Mouse (Mus musculus) T-helper 1 cell (primary cell): ENCODE results near the gene 4930558K02Rik.

Experiments used
- in situ Hi-C: fragments of 300-600 bp; cut with MboI, MseI; formaldehyde crosslinking; loops from one replicate; pipeline ENCODE4 v1.15.1; 2025; ENCODE audit warnings: high pct_unique_total_duplicates

4930558K02Rik gene

DNA sequence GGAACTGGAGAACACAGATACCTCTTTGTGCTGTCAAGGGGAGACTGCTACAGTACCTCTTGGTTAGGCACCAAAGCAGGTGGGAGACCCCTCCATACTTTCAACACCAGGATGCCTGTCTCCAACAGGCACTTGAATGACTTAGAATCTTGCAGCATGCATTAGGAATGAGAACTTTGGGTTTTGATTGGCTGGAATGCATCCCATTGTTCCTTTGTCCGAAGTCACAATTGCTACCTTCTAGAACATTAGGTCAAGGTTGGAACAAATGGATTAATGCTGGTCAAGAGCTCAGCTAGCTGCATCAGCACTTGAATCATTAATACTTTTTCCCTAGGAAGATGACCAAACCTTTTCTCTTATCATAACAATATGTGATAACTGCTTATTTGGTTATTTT is at the start of gene 4930558K02Rik:
4930558K02Rik (minus strand) TSS at position 101 of the 400 bp plus-strand sequence.
- in situ Hi-C loops: loop anchor here (10.0 kb wide), 1 partner anchor 585 kb away; the partner anchor contains the start of gene Tnfsf4

DNA sequence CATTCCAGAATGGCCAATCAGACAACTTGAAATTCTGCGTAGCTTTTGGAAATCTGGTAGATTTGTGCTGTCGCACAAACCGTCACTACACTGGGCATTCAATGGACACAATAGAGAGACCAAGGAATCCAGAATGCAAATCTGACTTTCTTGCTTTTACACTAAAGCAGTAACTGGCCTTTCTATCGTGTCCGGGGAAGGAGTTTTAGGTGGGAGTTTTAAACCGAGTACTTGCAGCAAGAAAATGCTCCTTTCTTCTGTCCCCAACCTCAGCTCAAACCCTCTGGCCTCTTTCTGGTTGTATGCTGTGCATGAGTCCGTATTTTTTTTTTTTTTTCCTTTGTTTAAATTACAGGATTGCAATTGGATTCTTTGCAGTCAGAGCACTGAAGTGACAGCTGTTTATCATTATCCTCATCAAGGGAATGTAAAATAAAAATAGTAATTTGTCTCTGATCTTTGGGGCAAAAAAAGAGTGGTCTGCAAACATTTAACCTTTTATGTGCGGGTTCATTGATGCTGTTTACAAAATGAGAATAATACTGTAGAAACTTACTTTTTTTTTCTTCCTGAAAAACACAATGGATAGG is 44.3 kb upstream of the 4930558K02Rik start:
- in situ Hi-C loops: no loop called here

DNA sequence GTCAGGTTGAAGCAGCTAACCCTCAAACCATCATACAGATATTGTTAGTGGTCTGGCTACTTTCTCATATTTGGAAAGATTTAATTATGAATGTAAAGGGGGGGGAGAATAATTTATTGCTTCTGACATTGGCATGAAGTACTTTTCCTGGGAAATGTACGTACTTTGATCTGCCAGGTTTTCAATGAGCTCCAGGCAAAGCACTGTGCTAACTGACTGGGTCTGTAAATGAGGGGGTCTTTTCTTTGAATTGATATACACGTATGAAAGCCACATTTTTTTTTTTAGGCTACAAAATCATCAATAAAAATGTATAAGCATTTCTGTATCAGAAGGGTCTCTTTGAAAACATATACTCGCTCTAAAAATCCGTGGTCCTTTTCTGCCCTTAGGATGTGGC is 41.3 kb upstream of the 4930558K02Rik start:
- in situ Hi-C loops: no loop called here

DNA sequence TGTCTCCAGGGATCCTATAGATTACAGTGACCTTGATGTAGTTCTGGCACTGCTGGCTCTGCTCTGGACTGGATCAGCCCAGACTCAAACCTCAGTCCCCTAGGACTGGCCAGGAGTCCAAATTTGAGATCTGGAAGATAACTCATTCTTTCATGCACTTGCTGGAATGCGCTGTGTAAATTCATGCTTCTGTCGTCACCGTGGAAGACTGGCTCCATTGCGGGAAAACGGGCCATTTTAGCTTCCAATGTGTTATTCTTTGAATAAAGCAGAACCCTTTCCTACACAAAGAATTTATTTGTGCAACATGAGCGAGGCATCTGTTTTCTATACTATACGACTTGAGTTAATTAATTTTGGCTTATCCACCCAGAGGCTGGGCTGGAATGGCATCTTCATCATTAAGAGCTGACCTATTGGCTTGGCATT is 40.9 kb upstream of the 4930558K02Rik start:
- in situ Hi-C loops: no loop called here

- in situ Hi-C loops: no loop called here
Observed at GRCm38 (mm10) chr1:162018601-162018977, 39.2 kb upstream of the 4930558K02Rik start.

DNA sequence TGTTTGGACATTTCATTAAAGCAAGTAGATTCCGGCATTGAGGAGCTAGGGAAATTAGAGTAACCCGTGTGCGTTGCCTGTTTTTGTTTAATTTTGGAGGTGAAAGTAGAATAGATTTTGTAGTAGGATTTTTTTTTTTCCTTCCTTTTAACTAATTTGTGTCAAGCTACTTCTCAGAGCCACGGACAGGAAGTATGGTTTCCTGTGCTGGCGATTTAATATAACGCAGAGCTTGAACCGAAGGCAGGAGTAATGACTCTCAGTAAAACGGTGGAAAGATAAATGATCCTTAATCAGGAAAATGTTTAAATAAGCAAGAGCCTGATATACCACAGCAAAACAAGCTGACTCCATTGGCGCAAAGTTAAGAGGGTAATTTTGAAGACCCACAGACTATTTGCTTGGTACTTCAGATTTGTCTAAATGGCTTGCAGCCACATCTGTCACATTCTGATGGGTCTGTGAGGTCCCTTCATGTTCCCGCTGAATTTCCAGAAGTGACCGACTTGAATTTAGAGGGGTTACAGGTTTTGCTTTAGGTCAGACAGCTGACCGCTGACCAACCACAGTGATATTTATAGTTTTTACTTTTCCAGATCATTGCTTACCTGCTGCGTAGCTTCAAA is 38.7 kb upstream of the 4930558K02Rik start:
- in situ Hi-C loops: no loop called here

- in situ Hi-C loops: no loop called here
Observed at GRCm38 (mm10) chr1:162016982-162017381, 37.5 kb upstream of the 4930558K02Rik start.

GRCm38 (mm10) chr1:162015247-162015862 is 35.9 kb upstream of the 4930558K02Rik start:
- in situ Hi-C loops: no loop called here

- in situ Hi-C loops: no loop called here
Observed at GRCm38 (mm10) chr1:162013561-162013960, 34.1 kb upstream of the 4930558K02Rik start.

DNA sequence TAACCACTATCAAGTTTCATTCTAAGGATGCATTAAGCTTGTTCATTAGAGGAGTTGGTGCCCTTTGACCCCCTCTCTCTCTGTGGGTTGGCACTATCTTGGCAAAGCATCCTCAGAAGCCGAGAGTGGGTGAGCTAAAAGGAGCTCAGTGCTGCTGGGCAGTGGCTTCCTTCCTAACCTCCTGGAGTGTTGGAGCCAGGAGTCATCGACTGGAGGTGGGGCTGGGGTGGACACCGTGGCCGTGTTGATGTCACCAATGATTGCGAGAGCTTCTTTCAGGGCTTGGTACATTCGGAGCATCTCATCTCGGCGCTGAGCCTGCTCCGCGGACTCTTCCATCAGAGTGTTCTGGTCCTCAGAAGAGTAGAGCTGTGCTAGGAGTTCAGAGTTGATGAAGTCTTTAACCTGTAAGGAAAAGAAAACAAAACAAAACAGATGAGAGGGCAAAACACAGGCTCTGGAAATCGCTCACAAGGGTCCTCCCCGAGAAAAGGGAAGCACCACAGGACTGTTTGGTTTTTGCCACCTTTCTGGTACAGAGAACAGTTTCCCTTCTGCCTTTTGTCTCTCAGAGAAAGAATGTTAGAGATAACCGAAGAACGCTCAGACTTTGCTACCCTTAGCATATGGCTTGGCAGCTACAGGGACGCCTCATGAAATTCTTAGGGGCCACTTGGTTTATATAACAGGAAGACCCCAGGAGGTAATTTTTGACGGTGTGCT is 32.2 kb upstream of the 4930558K02Rik start:
- in situ Hi-C loops: no loop called here

- in situ Hi-C loops: no loop called here
Observed at GRCm38 (mm10) chr1:162009086-162009485, 29.6 kb upstream of the 4930558K02Rik start.

DNA sequence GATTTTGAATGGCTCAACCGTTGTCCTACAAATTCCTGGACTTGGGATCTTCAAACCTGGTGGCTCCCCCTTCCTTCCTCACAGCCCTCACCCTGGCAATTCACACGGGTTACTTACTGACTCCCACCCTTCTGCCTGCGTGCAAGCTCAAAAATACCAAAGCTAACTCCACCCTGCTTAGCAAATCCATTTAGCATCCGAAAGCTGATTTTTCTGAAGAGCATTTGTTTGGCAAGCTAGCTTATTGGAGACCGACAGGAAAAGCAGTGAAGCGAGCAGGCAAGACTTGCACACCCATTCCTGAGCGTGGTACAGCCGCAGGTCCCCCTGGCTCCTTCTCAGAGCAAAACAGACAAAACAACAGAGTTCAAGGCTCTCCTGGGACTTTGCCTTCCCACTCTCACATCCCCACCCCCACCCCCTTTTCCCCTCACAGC is 29.2 kb upstream of the 4930558K02Rik start:
- in situ Hi-C loops: no loop called here

DNA sequence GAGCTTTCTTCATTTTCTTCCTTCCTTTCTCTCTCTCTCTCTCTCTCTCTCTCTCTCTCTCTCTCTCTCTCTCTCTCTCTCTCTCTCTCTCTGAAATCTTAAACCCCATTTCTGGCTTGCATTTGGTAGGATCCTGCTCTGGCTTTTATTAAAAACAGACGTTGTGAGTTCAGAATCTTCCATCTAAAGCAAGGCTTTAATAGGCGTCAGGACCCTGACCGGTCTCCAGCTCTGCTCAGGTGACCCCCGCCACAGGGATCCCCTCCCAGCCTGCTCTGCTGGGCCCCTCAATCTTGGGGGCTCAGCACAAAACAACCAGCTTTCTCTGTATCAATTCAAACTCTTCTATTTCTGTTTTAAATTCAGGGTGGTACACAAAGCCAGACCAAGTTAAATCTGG is 28.8 kb upstream of the 4930558K02Rik start:
- in situ Hi-C loops: no loop called here

GRCm38 (mm10) chr1:162006109-162006508 is 26.7 kb upstream of the 4930558K02Rik start:
- in situ Hi-C loops: no loop called here

- in situ Hi-C loops: loop anchor here (5.0 kb wide), 1 partner anchor 312 kb away; no protein-coding TSS in a partner anchor
Observed at GRCm38 (mm10) chr1:162004821-162005770, 25.7 kb upstream of the 4930558K02Rik start.

GRCm38 (mm10) chr1:162004518-162004780 is 25.0 kb upstream of the 4930558K02Rik start:
- in situ Hi-C loops: loop anchor here (5.0 kb wide), 1 partner anchor 313 kb away; no protein-coding TSS in a partner anchor

GRCm38 (mm10) chr1:162003729-162004517 is 24.5 kb upstream of the 4930558K02Rik start:
- in situ Hi-C loops: loop anchor here (5.0 kb wide), 1 partner anchor 313 kb away; no protein-coding TSS in a partner anchor

GRCm38 (mm10) chr1:162001328-162001727 is 21.9 kb upstream of the 4930558K02Rik start:
- in situ Hi-C loops: loop anchor here (5.0 kb wide), 1 partner anchor 316 kb away; no protein-coding TSS in a partner anchor

DNA sequence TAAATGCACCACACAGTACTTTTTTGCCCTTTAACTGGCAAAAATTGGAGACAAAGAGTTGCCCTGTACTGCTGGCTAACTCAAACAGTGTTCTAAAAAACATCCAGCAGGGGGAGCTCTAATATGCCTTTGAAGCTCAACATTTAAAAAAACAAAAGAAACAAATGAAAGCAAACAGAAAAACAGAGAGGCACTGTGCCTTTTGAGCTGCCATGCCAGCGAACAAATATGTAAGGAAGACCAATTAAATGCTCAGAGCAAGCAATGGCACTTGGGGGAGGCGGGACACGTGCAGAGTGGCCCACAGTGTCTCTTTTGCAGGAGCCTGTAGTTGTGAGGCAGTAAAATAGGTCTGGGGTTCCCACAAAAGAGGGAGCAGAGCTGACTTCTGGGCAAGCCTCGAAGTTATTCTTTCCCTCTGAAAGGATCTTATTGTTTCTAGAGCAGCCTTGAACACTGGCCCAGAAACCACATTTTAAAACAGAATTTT is 20.5 kb upstream of the 4930558K02Rik start:
- in situ Hi-C loops: loop anchor here (5.0 kb wide), 1 partner anchor 317 kb away; no protein-coding TSS in a partner anchor

- in situ Hi-C loops: no loop called here
Observed at GRCm38 (mm10) chr1:161999338-161999737, 19.9 kb upstream of the 4930558K02Rik start.
